Mouse (Mus musculus): Measurements from ENCODE around the gene Ficd.

The Ficd gene

GRCm38 (mm10) chr5:113730641-113731121, 4.9 kb upstream of the Ficd start:
- peak; percentile 31 to 45 for DNase-seq

GRCm38 (mm10) chr5:113731174-113731573, 4.4 kb upstream of the Ficd start:
- DNase-seq, result peak in 1 of 2 experiments; percentile 42

- peak; percentile 75 to 84 for DNase-seq
These were observed 3.4 kb upstream of the Ficd start for GRCm38 (mm10) chr5:113732182-113732581.

GRCm38 (mm10) chr5:113734376-113734775, 1.2 kb upstream of the Ficd start:
- DNase-seq, result peak in 1 of 2 experiments; percentile 19

- DNase-seq, result no peak
These were observed 619 bp upstream of the Ficd start for GRCm38 (mm10) chr5:113735023-113735344.

GRCm38 (mm10) chr5:113736113-113736502, 505 bp downstream of the Ficd start:
- no peak for DNase-seq

GRCm38 (mm10) chr5:113736522-113737164, 1.0 kb downstream of the Ficd start:
- DNase-seq, result peak in 1 of 2 experiments; percentile 43

- peak in 1 of 2 experiments; percentile 19 for DNase-seq
These were observed 2.1 kb downstream of the Ficd start for GRCm38 (mm10) chr5:113737607-113738237.

GRCm38 (mm10) chr5:113747629-113748028, 12.0 kb downstream of the Ficd start:
- no peak for DNase-seq

- DNase-seq, result peak in 1 of 2 experiments; percentile 30
These were observed 13.1 kb downstream of the Ficd start for GRCm38 (mm10) chr5:113748556-113749331.

GRCm38 (mm10) chr5:113751521-113752157, 16.0 kb downstream of the Ficd start:
- DNase-seq, result peak; percentile 37 to 45

- no peak for DNase-seq
These were observed 19.9 kb downstream of the Ficd start for GRCm38 (mm10) chr5:113755347-113756030.

- no peak for DNase-seq
These were observed 26.0 kb downstream of the Ficd start for GRCm38 (mm10) chr5:113761585-113761984.

- no peak for DNase-seq
These were observed 28.8 kb downstream of the Ficd start for GRCm38 (mm10) chr5:113764426-113764825.

- DNase-seq, result no peak
These were observed 30.3 kb downstream of the Ficd start for GRCm38 (mm10) chr5:113765641-113766526.

- DNase-seq, result no peak
These were observed 33.2 kb downstream of the Ficd start for GRCm38 (mm10) chr5:113768806-113769205.

- peak; percentile 85 to 86 for DNase-seq
These were observed 35.9 kb downstream of the Ficd start for GRCm38 (mm10) chr5:113771213-113772162.

- DNase-seq, result peak; percentile 92 to 98
These were observed 36.9 kb downstream of the Ficd start, which contains the start of the genes Sart3 and Iscu for GRCm38 (mm10) chr5:113772450-113772895. TSS of gene Sart3 (minus strand) at chr5:113772510. TSS of gene Iscu (plus strand) at chr5:113772748.

GRCm38 (mm10) chr5:113772905-113773519, 37.4 kb downstream of the Ficd start:
- DNase-seq, result no peak

- peak; percentile 76 to 82 for DNase-seq
These were observed 38.1 kb downstream of the Ficd start for GRCm38 (mm10) chr5:113773664-113774063.

All from cerebellum, adult 18-20 months (tissue).